16 mouse cellular contexts compared by ENCODE assay signal in genomic region chr11:60522661-60523365, GRCm38 (mm10).
"Had no signal": no experiment of that assay in that cellular context is flagged by ENCODE, and none has a peak within 500 bp of the region (broad histone marks: within the 10 kb centered on the region; RNA-seq: fewer than 3 reads in every experiment).

No protein-coding gene starts in this region.

- DNase-seq: kidney, adult 18-20 months; kidney, postnatal 10 days; left cerebral cortex, postnatal 4 days; lung, adult 2 months; lung, postnatal 36 days; right cerebral cortex, adult 18-20 months; right cerebral cortex, postnatal 4 days; spleen, adult 18-20 months; thymus, adult 2 months; thymus, postnatal 36 days had no signal

- H3K4me2 ChIP-seq: liver, embryonic 11.5 days; liver, embryonic 15.5 days; midbrain, embryonic 15.5 days; neural tube, embryonic 13.5 days; stomach, embryonic 15.5 days had no signal

- H3K27ac ChIP-seq: liver, embryonic 15.5 days; midbrain, embryonic 15.5 days; neural tube, embryonic 13.5 days; stomach, embryonic 15.5 days had no signal

- H3K36me3 ChIP-seq: liver, embryonic 15.5 days; midbrain, embryonic 15.5 days; neural tube, embryonic 13.5 days; stomach, embryonic 15.5 days had no signal

- ATAC-seq: lung, postnatal 0 days; midbrain, embryonic 15.5 days had no signal

- H3K9ac ChIP-seq: liver, embryonic 15.5 days; midbrain, embryonic 15.5 days; neural tube, embryonic 13.5 days; stomach, embryonic 15.5 days had no signal

- H3K4me1 ChIP-seq: liver, embryonic 15.5 days; midbrain, embryonic 15.5 days; neural tube, embryonic 13.5 days; stomach, embryonic 15.5 days had no signal

- H3K27me3 ChIP-seq: liver, embryonic 15.5 days; midbrain, embryonic 15.5 days; neural tube, embryonic 13.5 days; stomach, embryonic 15.5 days had no signal

- H3K9me3 ChIP-seq: liver, embryonic 15.5 days; midbrain, embryonic 15.5 days; neural tube, embryonic 13.5 days; stomach, embryonic 15.5 days had no signal

- H3K4me3 ChIP-seq: liver, embryonic 15.5 days; midbrain, embryonic 15.5 days; neural tube, embryonic 13.5 days; stomach, embryonic 15.5 days had no signal
